Mouse (Mus musculus) liver, embryonic 15.5 days (tissue): ENCODE measurements around the gene Ccdc171. TPM values are rescaled to one million over a fixed set of nuclear protein-coding genes. Genes with fewer than 3 reads are reported as not detected.
"Not testable (repeated sequence)": the region's sequence is repeated elsewhere in the genome, so short reads cannot be mapped to it uniquely, and the experiment has no call there.

ENCODE experiments used
- ATAC-seq: fragments of 200-750 bp; cut with Nextera tagmentation; 2 replicates; pipeline ENCODE4 v1.8.0; 2017; ENCODE audit warnings: moderate number of reproducible peaks, mild to moderate bottlenecking, moderate library complexity; ENCODE audit not compliant: insufficient read depth
- H3K27ac ChIP-seq: fragments of 300-500 bp; sonication (generic); replicated peaks from 2 replicates; pipeline ENCODE4 v1.5.1; 2015; ENCODE audit warnings: mild to moderate bottlenecking, inconsistent platforms
- H3K27me3 ChIP-seq: fragments of 300-500 bp; sonication (generic); 2 replicates; pipeline ENCODE4 v1.6.1; 2015; ENCODE audit warnings: mild to moderate bottlenecking, inconsistent platforms
- H3K36me3 ChIP-seq: fragments of 300-500 bp; sonication (generic); replicated peaks from 2 replicates; pipeline ENCODE4 v1.6.1; 2015; ENCODE audit warnings: moderate library complexity, mild to moderate bottlenecking, inconsistent platforms
- H3K4me1 ChIP-seq: fragments of 300-500 bp; sonication (generic); replicated peaks from 2 replicates; pipeline ENCODE4 v1.6.1; 2015; ENCODE audit warnings: inconsistent platforms
- H3K4me2 ChIP-seq: fragments of 300-500 bp; sonication (generic); 2 replicates; pipeline ENCODE4 v1.6.1; 2015; ENCODE audit warnings: moderate library complexity, mild to moderate bottlenecking, inconsistent platforms
- H3K4me3 ChIP-seq: fragments of 300-500 bp; sonication (generic); replicated peaks from 2 replicates; pipeline ENCODE4 v1.5.1; 2015; ENCODE audit warnings: mild to moderate bottlenecking, inconsistent platforms
- H3K9ac ChIP-seq: fragments of 300-500 bp; sonication (generic); 2 replicates; pipeline ENCODE4 v1.6.1; 2015; ENCODE audit warnings: moderate library complexity, mild to moderate bottlenecking, inconsistent platforms
- H3K9me3 ChIP-seq: fragments of 300-500 bp; sonication (generic); replicated peaks from 2 replicates; pipeline ENCODE4 v1.6.1; 2016; ENCODE audit warnings: inconsistent platforms
- WGBS: fragments of 180-500 bp; shearing (Covaris S2); methylation state at CpG from one replicate; pipeline ENCODE4 v1.1.7; 2015; ENCODE audit warnings: mixed read lengths; ENCODE audit not compliant: insufficient replicate concordance; 5-methylcytosine and 5-hydroxymethylcytosine counted together
- polyA plus RNA-seq: library from polyadenylated mRNA; unstranded; fragments of >200 nt; fragmentation: Nextera tagmentation; extraction: Ambion mirVana; gene quantifications from 2 replicates; pipeline ENCODE4 v1.2.1, GENCODE M21; 2015

The Ccdc171 gene
- polyA plus RNA-seq, 1 experiment from 2014 or later = 1.0 TPM

GRCm38 (mm10) chr4:83571033-83571432 lies 45.7 kb downstream of the Ccdc171 start:
- Histone ChIP-seq H3K27me3 (no peaks in the 10 kb centered on the region), H3K9me3 (no peaks in the 10 kb centered on the region), H3K27ac (no peak overlapping the region), H3K9ac (no peak overlapping the region), H3K4me1 (peaks cover 18% of the 10 kb centered on the region), H3K4me2 (no peak overlapping the region), H3K36me3 (no peaks in the 10 kb centered on the region), H3K4me3 (no peak overlapping the region)
- ATAC-seq = no peak
- 61% methylated on average over 5 of the region's 5 CpGs for WGBS

GRCm38 (mm10) chr4:83572521-83572920 lies 47.2 kb downstream of the Ccdc171 start:
- 63% methylated on average over 6 of the region's 6 CpGs for WGBS
- peaks cover 28% of the 10 kb centered on the region for H3K4me1 ChIP-seq
- no peak for ATAC-seq
- H3K9ac ChIP-seq = no peak overlapping the region
- no peak overlapping the region for H3K27ac ChIP-seq
- no peak overlapping the region for H3K4me3 ChIP-seq
- no peaks in the 10 kb centered on the region for H3K9me3 ChIP-seq
- no peaks in the 10 kb centered on the region for H3K27me3 ChIP-seq
- no peak overlapping the region for H3K4me2 ChIP-seq
- no peaks in the 10 kb centered on the region for H3K36me3 ChIP-seq

GRCm38 (mm10) chr4:83576315-83576714 lies 51.0 kb downstream of the Ccdc171 start:
- no peak overlapping the region for H3K4me3 ChIP-seq
- peak overlapping the region; percentile 28; the same call in 1 of the 2 replicates for H3K4me2 ChIP-seq
- H3K4me1 ChIP-seq = peaks cover 15% of the 10 kb centered on the region
- no peaks in the 10 kb centered on the region for H3K36me3 ChIP-seq
- H3K27ac ChIP-seq = peak overlapping the region; percentile 33; the same call in 1 of the 2 replicates
- peak; percentile 82 for ATAC-seq
- H3K9ac ChIP-seq = no peak overlapping the region
- 12% methylated on average over 3 of the region's 3 CpGs for WGBS
- no peaks in the 10 kb centered on the region for H3K27me3 ChIP-seq
- H3K9me3 ChIP-seq = no peaks in the 10 kb centered on the region

- WGBS = 19% methylated on average over 1 of the region's 1 CpGs
- H3K27me3 ChIP-seq = no peaks in the 10 kb centered on the region
Measured at GRCm38 (mm10) chr4:83580157-83580556, 54.8 kb downstream of the Ccdc171 start.

GRCm38 (mm10) chr4:83587563-83587962 lies 62.2 kb downstream of the Ccdc171 start:
- 61% methylated on average over 1 of the region's 1 CpGs for WGBS
- H3K4me1 ChIP-seq = no peaks in the 10 kb centered on the region
- H3K4me2 ChIP-seq = no peak overlapping the region
- H3K27ac ChIP-seq = no peak overlapping the region
- no peaks in the 10 kb centered on the region for H3K27me3 ChIP-seq
- no peak for ATAC-seq
- no peak overlapping the region for H3K9ac ChIP-seq
- no peak overlapping the region for H3K4me3 ChIP-seq
- H3K9me3 ChIP-seq = no peaks in the 10 kb centered on the region
- H3K36me3 ChIP-seq = no peaks in the 10 kb centered on the region

More at GRCm38 (mm10) chr4:83580157-83580556, 54.8 kb downstream of the Ccdc171 start:
- Histone ChIP-seq H3K4me2 (no peak overlapping the region), H3K27ac (no peak overlapping the region), H3K4me3 (no peak overlapping the region), H3K9me3 (no peaks in the 10 kb centered on the region), H3K36me3 (no peaks in the 10 kb centered on the region), H3K9ac (no peak overlapping the region), H3K4me1 (peaks cover 15% of the 10 kb centered on the region)
- no peak for ATAC-seq

GRCm38 (mm10) chr4:83596486-83596885 lies 71.1 kb downstream of the Ccdc171 start:
- ATAC-seq = no peak
- H3K4me3 ChIP-seq = no peak overlapping the region
- H3K4me2 ChIP-seq = no peak overlapping the region
- H3K27ac ChIP-seq = no peak overlapping the region
- no peaks in the 10 kb centered on the region for H3K27me3 ChIP-seq
- H3K9me3 ChIP-seq = no peaks in the 10 kb centered on the region
- WGBS = 8% methylated on average over 2 of the region's 2 CpGs
- no peak overlapping the region for H3K9ac ChIP-seq
- H3K36me3 ChIP-seq = no peaks in the 10 kb centered on the region
- H3K4me1 ChIP-seq = no peaks in the 10 kb centered on the region

GRCm38 (mm10) chr4:83611111-83611510 lies 85.8 kb downstream of the Ccdc171 start:
- no peak overlapping the region for H3K27ac ChIP-seq
- H3K36me3 ChIP-seq = no peaks in the 10 kb centered on the region
- no peaks in the 10 kb centered on the region for H3K9me3 ChIP-seq
- H3K4me2 ChIP-seq = no peak overlapping the region
- no peak overlapping the region for H3K4me3 ChIP-seq
- ATAC-seq = no peak
- no peaks in the 10 kb centered on the region for H3K27me3 ChIP-seq
- 61% methylated on average over 3 of the region's 3 CpGs for whole genome bisulfite sequencing
- H3K9ac ChIP-seq = no peak overlapping the region
- no peaks in the 10 kb centered on the region for H3K4me1 ChIP-seq

GRCm38 (mm10) chr4:83623021-83623711 lies 97.8 kb downstream of the Ccdc171 start:
- 33% methylated on average over 11 of the region's 13 CpGs for WGBS
- H3K4me2 ChIP-seq = peak overlapping the region; percentile 38
- H3K4me3 ChIP-seq = peak overlapping the region; percentile 14; the same call in 1 of the 2 replicates
- H3K27ac ChIP-seq, H3K36me3 ChIP-seq, H3K9me3 ChIP-seq, H3K27me3 ChIP-seq, H3K4me1 ChIP-seq, H3K9ac ChIP-seq: not testable (repeated sequence)
- peak; percentile 74; the same call in 1 of the 2 replicates for ATAC-seq

GRCm38 (mm10) chr4:83623732-83624131 lies 98.4 kb downstream of the Ccdc171 start:
- H3K27ac ChIP-seq = no peak overlapping the region; the same call in 1 of the 2 replicates
- WGBS = 81% methylated on average over 4 of the region's 4 CpGs
- peak overlapping the region; percentile 38 for H3K4me2 ChIP-seq
- H3K36me3 ChIP-seq = no peaks in the 10 kb centered on the region
- peak overlapping the region; percentile 14; the same call in 1 of the 2 replicates for H3K4me3 ChIP-seq
- H3K4me1 ChIP-seq = peaks cover 6% of the 10 kb centered on the region
- no peak overlapping the region for H3K9ac ChIP-seq
- no peaks in the 10 kb centered on the region for H3K27me3 ChIP-seq
- no peak; the same call in 1 of the 2 replicates for ATAC-seq
- H3K9me3 ChIP-seq = no peaks in the 10 kb centered on the region

GRCm38 (mm10) chr4:83651453-83651852 lies 126.1 kb downstream of the Ccdc171 start:
- Histone ChIP-seq H3K4me2 (no peak overlapping the region), H3K4me3 (no peak overlapping the region), H3K36me3 (no peaks in the 10 kb centered on the region), H3K4me1 (no peaks in the 10 kb centered on the region), H3K9ac (no peak overlapping the region), H3K9me3 (no peaks in the 10 kb centered on the region), H3K27me3 (no peaks in the 10 kb centered on the region), H3K27ac (no peak overlapping the region)
- no peak for ATAC-seq
- 76% methylated on average over 4 of the region's 4 CpGs for WGBS

- Histone ChIP-seq H3K4me3 (no peak overlapping the region), H3K27me3 (no peaks in the 10 kb centered on the region), H3K4me1 (no peaks in the 10 kb centered on the region), H3K27ac (no peak overlapping the region), H3K36me3 (no peaks in the 10 kb centered on the region), H3K9me3 (no peaks in the 10 kb centered on the region), H3K9ac (no peak overlapping the region), H3K4me2 (no peak overlapping the region)
- WGBS = 46% methylated on average over 6 of the region's 6 CpGs
- no peak for ATAC-seq
Measured at GRCm38 (mm10) chr4:83655396-83655795, 130.1 kb downstream of the Ccdc171 start.

GRCm38 (mm10) chr4:83656571-83656970 lies 131.2 kb downstream of the Ccdc171 start:
- H3K4me2 ChIP-seq = no peak overlapping the region
- ATAC-seq = no peak

More at GRCm38 (mm10) chr4:83656571-83656970, 131.2 kb downstream of the Ccdc171 start:
- 65% methylated on average over 10 of the region's 10 CpGs for WGBS
- Histone ChIP-seq H3K9me3 (no peaks in the 10 kb centered on the region), H3K36me3 (no peaks in the 10 kb centered on the region), H3K4me1 (no peaks in the 10 kb centered on the region), H3K27ac (no peak overlapping the region), H3K4me3 (no peak overlapping the region), H3K27me3 (no peaks in the 10 kb centered on the region), H3K9ac (no peak overlapping the region)
